Mouse (Mus musculus) forebrain, embryonic 16.5 days (tissue): ENCODE measurements around the gene Smarcc2. TPM values are rescaled to one million over a fixed set of nuclear protein-coding genes. Genes with fewer than 3 reads are reported as not detected.

Experiments
- ATAC-seq: fragments of 200-750 bp; cut with Nextera tagmentation; 2 replicates; pipeline ENCODE4 v1.8.0; 2017; ENCODE audit warnings: mild to moderate bottlenecking, moderate library complexity
- H3K27ac ChIP-seq: fragments of 300-500 bp; sonication (generic); 2 replicates; pipeline ENCODE4 v1.5.1; 2014; ENCODE audit warnings: low read length, control low read depth
- H3K27me3 ChIP-seq: fragments of 300-500 bp; sonication (generic); replicated peaks from 2 replicates; pipeline ENCODE4 v1.6.1; 2014; ENCODE audit warnings: low read length; ENCODE audit not compliant: control insufficient read depth, insufficient read depth
- H3K36me3 ChIP-seq: fragments of 300-500 bp; sonication (generic); 2 replicates; pipeline ENCODE4 v1.6.1; 2014; ENCODE audit not compliant: control insufficient read depth, insufficient read depth
- H3K4me1 ChIP-seq: fragments of 300-500 bp; sonication (generic); replicated peaks from 2 replicates; pipeline ENCODE4 v1.6.1; 2014; ENCODE audit warnings: low read length; ENCODE audit not compliant: control insufficient read depth, insufficient read depth
- H3K4me2 ChIP-seq: fragments of 300-500 bp; sonication (generic); 2 replicates; pipeline ENCODE4 v1.6.1; 2014; ENCODE audit warnings: mild to moderate bottlenecking, low read length, control low read depth
- H3K4me3 ChIP-seq: fragments of 300-500 bp; sonication (generic); replicated peaks from 2 replicates; pipeline ENCODE4 v1.5.1; 2014; ENCODE audit warnings: mild to moderate bottlenecking, low read length, control low read depth
- H3K9ac ChIP-seq: fragments of 300-500 bp; sonication (generic); replicated peaks from 2 replicates; pipeline ENCODE4 v1.6.1; 2014; ENCODE audit warnings: low read depth, low read length, control low read depth
- H3K9me3 ChIP-seq: fragments of 300-500 bp; sonication (generic); 2 replicates; pipeline ENCODE4 v1.6.1; 2016; ENCODE audit warnings: low read length; ENCODE audit not compliant: control insufficient read depth
- WGBS: fragments of 180-500 bp; shearing (Covaris S2); extraction: QIAGEN DNeasy Blood & Tissue Kit; methylation state at CpG from one replicate; pipeline ENCODE4 v1.1.7; 2014; 5-methylcytosine and 5-hydroxymethylcytosine counted together
- polyA plus RNA-seq: library from polyadenylated mRNA; unstranded; fragments of >200 nt; fragmentation: Nextera tagmentation; extraction: Ambion mirVana; gene quantifications from 2 replicates; pipeline ENCODE4 v1.2.1, GENCODE M21; 2015

The Smarcc2 gene
- polyA plus RNA-seq, 1 experiment from 2014 or later = 215 TPM

DNA sequence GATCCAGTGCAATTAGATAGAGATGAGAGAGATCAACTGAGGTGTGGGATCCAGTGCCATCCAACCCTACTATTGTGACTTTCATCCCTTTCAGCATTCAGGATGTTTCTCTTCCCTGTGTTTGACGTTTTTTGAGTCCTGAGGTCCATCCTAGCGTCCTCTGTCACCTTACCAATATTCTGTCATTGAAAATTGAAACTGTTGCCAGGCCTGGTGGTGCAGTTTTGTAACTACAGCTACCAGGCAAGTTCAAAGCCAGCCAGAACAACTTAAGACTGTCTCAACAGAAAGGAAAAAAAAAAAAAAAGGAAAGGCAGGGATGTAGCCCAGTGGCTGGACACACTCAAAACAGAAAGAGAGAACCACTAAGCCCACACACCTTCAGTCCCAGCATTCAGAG lies 36.2 kb downstream of the Smarcc2 start:
- Histone ChIP-seq H3K9ac (no peak overlapping the region), H3K36me3 (peaks cover 1% of the 10 kb centered on the region), H3K4me2 (no peak overlapping the region; the same call in 1 of the 2 replicates), H3K27me3 (no peaks in the 10 kb centered on the region), H3K27ac (no peak overlapping the region), H3K4me3 (no peak overlapping the region), H3K9me3 (no peaks in the 10 kb centered on the region), H3K4me1 (peaks cover 45% of the 10 kb centered on the region)
- 81% methylated on average over 2 of the region's 2 CpGs for WGBS
- ATAC-seq = no peak

DNA sequence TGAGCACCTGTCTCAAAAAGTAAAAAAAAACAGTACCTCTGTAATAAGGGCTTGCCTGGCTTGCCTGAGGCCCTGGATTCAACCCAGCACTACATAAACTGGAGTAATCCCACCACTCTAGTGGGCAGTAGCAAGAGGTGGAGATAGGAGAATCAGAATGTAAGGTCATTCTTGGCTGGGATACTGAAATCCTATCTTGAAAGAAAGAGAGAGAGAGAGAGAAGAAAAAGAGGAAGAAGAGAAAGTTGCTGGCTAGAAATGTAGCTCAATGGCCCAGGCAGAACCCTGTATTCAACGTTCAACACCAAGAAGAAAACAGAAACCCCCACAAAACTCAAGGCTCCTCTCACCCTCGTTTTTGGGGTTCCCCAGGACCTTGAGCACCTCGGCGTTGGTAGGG lies 36.9 kb downstream of the Smarcc2 start:
- 76% methylated on average over 4 of the region's 4 CpGs for whole genome bisulfite sequencing

DNA sequence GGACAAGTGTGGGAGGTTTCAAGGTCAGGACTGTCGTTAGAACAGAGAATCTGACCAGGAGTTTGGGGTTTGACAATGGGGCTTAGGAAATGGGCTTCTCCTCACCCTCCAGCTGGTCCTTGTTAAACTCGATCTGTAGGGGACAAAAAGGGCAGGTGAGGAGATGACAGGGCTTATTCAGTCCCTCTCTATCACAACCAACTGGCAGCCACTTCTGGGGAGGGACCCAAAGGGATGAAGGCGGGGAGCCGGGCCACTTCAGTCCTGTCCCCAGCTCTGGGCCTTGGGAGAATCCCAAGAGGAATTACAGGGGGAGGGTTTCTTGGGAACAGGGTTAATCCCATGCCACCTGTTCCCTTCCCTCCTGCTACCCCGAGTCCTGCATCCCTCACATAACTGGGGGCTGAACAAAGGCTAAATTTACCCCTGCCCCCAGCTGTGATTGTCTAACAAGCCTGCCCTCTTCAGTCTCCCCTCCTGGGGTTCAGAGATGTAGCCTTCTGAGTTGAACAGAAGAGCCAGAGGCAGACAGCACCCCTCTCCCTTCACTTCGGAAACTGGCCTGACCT lies 37.5 kb downstream of the Smarcc2 start:
- Histone ChIP-seq H3K9me3 (no peaks in the 10 kb centered on the region), H3K36me3 (no peaks in the 10 kb centered on the region), H3K4me3 (no peak overlapping the region), H3K27me3 (no peaks in the 10 kb centered on the region), H3K9ac (no peak overlapping the region), H3K4me1 (peaks cover 38% of the 10 kb centered on the region), H3K27ac (no peak overlapping the region), H3K4me2 (no peak overlapping the region)
- ATAC-seq = no peak
- WGBS = 23% methylated on average over 6 of the region's 6 CpGs

More for the DNA sequence above, 36.9 kb downstream of the Smarcc2 start:
- ATAC-seq = no peak
- H3K4me1 ChIP-seq = peaks cover 45% of the 10 kb centered on the region
- H3K36me3 ChIP-seq = no peaks in the 10 kb centered on the region
- no peaks in the 10 kb centered on the region for H3K9me3 ChIP-seq
- H3K4me3 ChIP-seq = no peak overlapping the region
- no peaks in the 10 kb centered on the region for H3K27me3 ChIP-seq
- no peak overlapping the region for H3K27ac ChIP-seq
- no peak overlapping the region for H3K9ac ChIP-seq
- H3K4me2 ChIP-seq = no peak overlapping the region

DNA sequence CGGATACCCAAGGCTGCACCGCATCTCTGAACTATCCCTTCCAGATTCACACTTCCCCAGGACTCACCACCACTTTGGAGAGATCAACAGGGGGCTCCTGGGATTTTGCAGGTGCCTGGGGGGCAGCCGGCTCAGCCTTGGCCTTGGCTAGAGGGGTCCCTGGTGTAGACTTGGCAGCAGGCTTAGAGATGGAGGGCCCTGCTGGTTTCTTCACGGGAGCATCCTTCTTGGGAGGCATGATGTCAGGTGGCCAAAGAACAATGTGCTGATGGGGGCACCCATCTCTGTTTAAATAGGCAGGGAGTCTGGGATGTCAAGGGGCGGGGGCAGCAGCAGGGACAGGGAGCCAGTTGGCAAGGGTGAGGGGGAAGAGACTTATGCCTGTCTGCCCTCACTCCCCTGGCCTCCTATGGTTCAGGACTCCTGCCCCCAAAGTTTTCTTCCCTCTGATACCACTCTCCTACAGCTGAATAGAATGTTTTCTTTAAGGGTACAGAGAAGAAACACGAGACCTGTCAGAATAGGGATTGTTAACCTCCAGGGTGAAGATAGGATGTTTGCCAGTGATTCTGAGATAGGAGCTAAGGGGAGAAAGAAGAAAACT lies 38.2 kb downstream of the Smarcc2 start:
- H3K4me2 ChIP-seq = no peak overlapping the region
- 41% methylated on average over 6 of the region's 6 CpGs for WGBS
- no peak overlapping the region for H3K9ac ChIP-seq
- no peak overlapping the region for H3K4me3 ChIP-seq
- no peaks in the 10 kb centered on the region for H3K36me3 ChIP-seq
- ATAC-seq = no peak
- no peaks in the 10 kb centered on the region for H3K27me3 ChIP-seq
- H3K4me1 ChIP-seq = peaks cover 32% of the 10 kb centered on the region
- no peaks in the 10 kb centered on the region for H3K9me3 ChIP-seq
- H3K27ac ChIP-seq = no peak overlapping the region

DNA sequence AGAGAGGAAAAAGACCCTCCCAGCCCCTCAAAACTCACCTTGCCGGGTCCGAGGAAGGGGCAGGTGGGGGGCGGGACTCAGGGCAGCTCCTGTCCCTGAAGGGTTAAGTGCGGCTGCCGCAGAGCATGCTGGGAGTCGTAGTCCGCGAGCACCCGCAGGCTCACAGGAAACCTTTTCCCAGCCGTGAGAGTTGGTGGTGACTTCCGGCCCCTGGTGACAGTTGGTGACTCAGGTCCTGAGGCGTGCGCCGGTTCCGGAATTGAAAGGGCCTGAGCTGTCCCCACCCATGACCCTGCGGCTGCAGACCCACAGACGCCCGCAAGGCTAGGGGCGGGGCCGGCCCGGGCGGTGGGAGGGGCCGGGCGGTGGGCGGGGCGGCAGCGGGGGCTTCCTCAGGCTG lies 39.5 kb downstream of the Smarcc2 start, which contains the start of gene Myl6b:
Gene Myl6b, minus strand, starts transcription at position 96 of the 400 bp plus-strand sequence.
- peak within 1 kb of the TSS; percentile 92 for H3K4me2 ChIP-seq
- H3K4me3 ChIP-seq = peak within 1 kb of the TSS; percentile 77
- WGBS = 0% methylated on average over 25 of the region's 27 CpGs
- ATAC-seq = peak; percentile 70
- no peaks in the 10 kb centered on the region for H3K27me3 ChIP-seq
- no peaks in the 10 kb centered on the region for H3K9me3 ChIP-seq
- H3K27ac ChIP-seq = peak within 1 kb of the TSS; percentile 67
- no peaks in the 10 kb centered on the region for H3K36me3 ChIP-seq
- peak within 1 kb of the TSS; percentile 66 for H3K9ac ChIP-seq
- peaks cover 24% of the 10 kb centered on the region for H3K4me1 ChIP-seq

DNA sequence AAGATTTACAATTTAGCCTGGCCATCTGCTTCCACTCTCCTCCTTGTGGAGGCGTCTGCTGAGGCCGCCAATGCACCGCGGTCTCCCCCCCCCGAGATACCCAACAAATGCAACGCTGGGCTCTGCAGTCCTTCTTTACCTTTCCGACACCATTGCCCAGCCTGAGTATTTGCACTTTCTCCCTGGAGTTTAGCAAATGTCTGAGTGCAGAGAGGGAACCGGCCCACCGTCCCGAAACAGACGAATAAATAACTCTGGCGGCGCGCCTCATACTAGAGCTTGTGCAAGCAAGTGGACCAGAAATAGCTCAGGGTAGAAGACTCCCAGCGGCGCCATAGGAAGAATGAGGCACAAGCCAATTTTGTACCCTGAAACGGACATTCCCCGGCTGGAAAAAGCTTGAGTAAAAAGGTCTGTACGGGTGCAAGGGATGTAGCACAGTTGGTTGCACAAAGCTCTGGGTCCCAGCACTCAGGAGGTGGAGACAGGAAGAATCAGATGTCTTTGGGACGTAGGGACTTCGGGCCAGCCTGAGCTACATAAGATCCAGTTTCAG lies 40.1 kb downstream of the Smarcc2 start:
- Histone ChIP-seq H3K9ac (peak overlapping the region; percentile 66), H3K27ac (peak overlapping the region; percentile 67), H3K4me1 (peaks cover 24% of the 10 kb centered on the region), H3K27me3 (no peaks in the 10 kb centered on the region), H3K4me3 (peak overlapping the region; percentile 77), H3K4me2 (peak overlapping the region; percentile 92), H3K36me3 (no peaks in the 10 kb centered on the region), H3K9me3 (no peaks in the 10 kb centered on the region)
- peak; percentile 29 for ATAC-seq
- 2% methylated on average over 21 of the region's 21 CpGs for WGBS

DNA sequence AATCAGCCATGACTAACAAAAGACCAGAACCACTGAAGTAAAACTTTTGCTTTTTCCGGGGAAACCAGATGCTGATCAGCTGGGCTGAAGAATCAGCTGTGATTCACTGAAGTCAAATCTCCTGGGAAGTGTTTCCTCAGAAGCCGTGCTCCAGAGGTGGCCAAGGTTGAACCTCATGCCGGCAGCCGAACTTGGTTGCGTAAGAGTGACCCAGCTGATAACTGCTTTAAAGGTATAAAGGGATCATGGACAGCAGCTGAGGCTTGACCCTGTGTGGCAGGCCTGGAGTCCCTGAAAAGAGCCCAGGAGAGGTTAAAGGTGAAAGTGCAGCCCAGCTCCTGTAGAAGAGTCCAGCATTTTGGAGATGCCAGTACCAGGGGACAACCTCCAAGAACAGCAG lies 43.3 kb downstream of the Smarcc2 start:
- no peaks in the 10 kb centered on the region for H3K27me3 ChIP-seq
- H3K4me1 ChIP-seq = peaks cover 13% of the 10 kb centered on the region
- 89% methylated on average over 5 of the region's 5 CpGs for WGBS
- H3K9ac ChIP-seq = no peak overlapping the region
- no peaks in the 10 kb centered on the region for H3K36me3 ChIP-seq
- no peak overlapping the region for H3K4me3 ChIP-seq
- ATAC-seq = no peak
- no peak overlapping the region for H3K4me2 ChIP-seq
- no peaks in the 10 kb centered on the region for H3K9me3 ChIP-seq
- H3K27ac ChIP-seq = no peak overlapping the region

DNA sequence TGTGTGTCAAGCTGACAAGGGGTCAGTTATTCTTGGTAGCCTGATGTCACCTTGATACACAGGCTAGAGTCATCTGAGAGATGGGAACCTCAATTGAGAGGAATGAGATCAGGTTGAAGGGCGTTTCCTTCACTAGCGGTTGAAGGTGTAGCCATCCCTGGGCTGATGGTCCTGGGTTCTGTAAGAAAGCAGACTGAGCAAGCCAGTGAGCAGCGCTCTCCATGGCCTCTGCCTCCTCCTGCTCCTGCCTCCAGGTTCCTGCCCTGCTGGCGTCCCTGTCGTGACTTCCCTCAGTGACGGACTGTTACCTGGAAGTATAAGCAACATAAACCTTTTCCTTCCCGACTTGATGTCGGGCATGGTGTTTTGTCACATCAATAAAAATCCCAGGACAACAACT lies 44.5 kb downstream of the Smarcc2 start:
- Histone ChIP-seq H3K4me3 (no peak overlapping the region), H3K9ac (no peak overlapping the region), H3K36me3 (no peaks in the 10 kb centered on the region), H3K4me1 (peaks cover 5% of the 10 kb centered on the region), H3K4me2 (no peak overlapping the region), H3K9me3 (no peaks in the 10 kb centered on the region), H3K27me3 (no peaks in the 10 kb centered on the region), H3K27ac (no peak overlapping the region)
- no peak for ATAC-seq
- WGBS = 81% methylated on average over 8 of the region's 8 CpGs

DNA sequence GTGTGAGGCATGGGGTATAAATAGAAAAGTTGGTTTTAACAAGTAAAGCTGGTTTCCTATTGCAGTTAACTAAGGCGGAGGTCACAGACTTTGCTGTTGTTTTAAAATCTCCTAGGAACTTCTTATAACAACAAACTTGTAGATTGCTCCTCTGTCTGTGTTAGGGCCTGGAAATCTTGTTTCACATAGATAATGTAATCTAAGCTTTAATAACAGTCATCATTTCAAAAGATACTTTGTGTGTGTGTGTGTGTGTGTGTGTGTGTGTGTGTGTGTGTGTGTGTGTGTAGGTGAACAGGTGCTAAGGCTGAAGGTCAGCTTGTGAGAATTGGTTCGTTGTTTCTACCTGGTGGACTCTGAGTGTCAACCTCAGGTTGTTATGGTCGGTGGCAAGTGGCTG lies 45.0 kb downstream of the Smarcc2 start:
- Histone ChIP-seq H3K4me2 (no peak overlapping the region), H3K4me3 (no peak overlapping the region), H3K36me3 (no peaks in the 10 kb centered on the region), H3K27ac (no peak overlapping the region), H3K4me1 (peaks cover 5% of the 10 kb centered on the region), H3K9me3 (no peaks in the 10 kb centered on the region), H3K27me3 (no peaks in the 10 kb centered on the region), H3K9ac (no peak overlapping the region)
- no peak for ATAC-seq
- WGBS = 91% methylated on average over 3 of the region's 3 CpGs
